Mouse (Mus musculus) embryonic fibroblast, embryonic 13.5 days (primary cell): ENCODE measurements around the gene Kctd5.

ENCODE experiments used
- CTCF ChIP-seq: IDR thresholded peaks from 2 replicates; pipeline ENCODE4 v1.5.1; 2011; ENCODE audit warnings: mild to moderate bottlenecking, control low read depth, low read length, moderate library complexity, borderline replicate concordance; ENCODE audit not compliant: insufficient read depth
- POLR2A ChIP-seq: IDR thresholded peaks from 2 replicates; pipeline ENCODE4 v1.6.1; 2011; ENCODE audit warnings: low read depth, mild to moderate bottlenecking, control low read depth, low read length, moderate library complexity

- no peak for TF ChIP-seq CTCF
- TF ChIP-seq POLR2A, result no peak
Observed at GRCm38 (mm10) chr17:24119446-24119845, 46.2 kb upstream of the Kctd5 start.
